Mouse (Mus musculus): Measurements from ENCODE around the gene Gm19402.
"Not testable (repeated sequence)": the region's sequence is repeated elsewhere in the genome, so short reads cannot be mapped to it uniquely, and the experiment has no call there.

Gene Gm19402

GRCm38 (mm10) chr10:77690356-77690807 lies at the start of gene Gm19402:
Gm19402 (minus strand) TSS chr10:77690757.
- peak; percentile 52 for DNase-seq

GRCm38 (mm10) chr10:77738929-77739328 lies 48.4 kb upstream of the Gm19402 start:
- no peak for DNase-seq

GRCm38 (mm10) chr10:77735928-77736327 lies 45.4 kb upstream of the Gm19402 start:
- no peak for DNase-seq

- no peak for DNase-seq
These were observed 38.7 kb upstream of the Gm19402 start for GRCm38 (mm10) chr10:77729241-77729640.

- DNase-seq, result no peak
These were observed 37.7 kb upstream of the Gm19402 start for GRCm38 (mm10) chr10:77728280-77728679.

- no peak for DNase-seq
These were observed 35.6 kb upstream of the Gm19402 start, which contains the start of gene Gm10100 for GRCm38 (mm10) chr10:77726186-77726585. Gm10100 (plus strand) TSS chr10:77726486.

GRCm38 (mm10) chr10:77724855-77725254 lies 34.3 kb upstream of the Gm19402 start:
- no peak for DNase-seq

GRCm38 (mm10) chr10:77720299-77720698 lies 29.7 kb upstream of the Gm19402 start, which contains the start of gene Krtap12-1:
Krtap12-1 (plus strand) TSS chr10:77720599.
- not testable (repeated sequence) for DNase-seq

- DNase-seq, result no peak
These were observed 24.9 kb upstream of the Gm19402 start, which contains the start of gene Gm10142 for GRCm38 (mm10) chr10:77715507-77715906. Gm10142 (plus strand) TSS chr10:77715807.

GRCm38 (mm10) chr10:77713734-77714133 lies 23.2 kb upstream of the Gm19402 start:
- DNase-seq, result no peak

GRCm38 (mm10) chr10:77711157-77711556 lies 20.6 kb upstream of the Gm19402 start, which contains the start of gene Gm10024:
Gm10024 (plus strand) TSS chr10:77711457.
- DNase-seq, result peak; percentile 83

- no peak for DNase-seq
These were observed 19.3 kb upstream of the Gm19402 start for GRCm38 (mm10) chr10:77709831-77710230.

- DNase-seq, result no peak
These were observed 15.8 kb upstream of the Gm19402 start, which contains the start of gene Gm10272 for GRCm38 (mm10) chr10:77706326-77706725. Gm10272 (plus strand) TSS chr10:77706626.

GRCm38 (mm10) chr10:77697133-77697532 lies 6.6 kb upstream of the Gm19402 start, which contains the start of gene Gm9508:
Gm9508 (minus strand) TSS chr10:77697233.
- DNase-seq, result no peak

GRCm38 (mm10) chr10:77687021-77687420 lies 3.5 kb downstream of the Gm19402 start:
- DNase-seq, result no peak

- no peak for DNase-seq
These were observed 4.5 kb downstream of the Gm19402 start, which contains the start of gene Tspear for GRCm38 (mm10) chr10:77685895-77686664. Tspear (plus strand) TSS chr10:77686569.

GRCm38 (mm10) chr10:77684181-77684580 lies 6.4 kb downstream of the Gm19402 start:
- no peak for DNase-seq

GRCm38 (mm10) chr10:77682994-77683393 lies 7.6 kb downstream of the Gm19402 start:
- no peak for DNase-seq

GRCm38 (mm10) chr10:77677562-77677961 lies 13.0 kb downstream of the Gm19402 start:
- no peak for DNase-seq

GRCm38 (mm10) chr10:77673765-77674164 lies 16.8 kb downstream of the Gm19402 start:
- DNase-seq, result no peak

GRCm38 (mm10) chr10:77671519-77671918 lies 19.0 kb downstream of the Gm19402 start:
- DNase-seq, result no peak

- DNase-seq, result no peak
These were observed 19.8 kb downstream of the Gm19402 start for GRCm38 (mm10) chr10:77670710-77671109.

GRCm38 (mm10) chr10:77667402-77667801 lies 23.2 kb downstream of the Gm19402 start:
- no peak for DNase-seq

- DNase-seq, result no peak
These were observed 24.2 kb downstream of the Gm19402 start for GRCm38 (mm10) chr10:77666342-77666741.
